Mouse (Mus musculus): Measurements from ENCODE around the gene Naxd.
"Not testable (repeated sequence)": the region's sequence is repeated elsewhere in the genome, so short reads cannot be mapped to it uniquely, and the experiment has no call there.

Naxd gene

DNA sequence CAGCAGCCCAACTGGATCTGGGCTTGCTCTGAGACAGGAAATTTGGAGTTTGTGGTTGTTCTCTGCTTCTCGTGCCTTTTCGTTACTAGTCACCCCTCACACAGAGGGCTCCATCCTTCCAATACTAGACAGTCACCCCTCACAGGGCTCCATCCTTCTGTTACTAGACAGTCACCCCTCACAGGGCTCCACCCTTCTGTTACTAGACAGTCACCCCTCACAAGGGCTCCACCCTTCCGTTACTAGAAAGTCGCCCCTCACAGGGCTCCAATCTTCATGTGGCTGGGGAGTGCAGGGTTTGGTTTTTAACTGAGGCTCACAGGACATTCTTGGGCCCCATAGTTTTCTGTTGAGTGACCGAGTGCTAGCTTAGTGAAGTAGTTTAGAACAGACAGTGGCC is 15.9 kb downstream of the Naxd start:
- no peak for DNase-seq (ENCODE audit: low read depth)

DNA sequence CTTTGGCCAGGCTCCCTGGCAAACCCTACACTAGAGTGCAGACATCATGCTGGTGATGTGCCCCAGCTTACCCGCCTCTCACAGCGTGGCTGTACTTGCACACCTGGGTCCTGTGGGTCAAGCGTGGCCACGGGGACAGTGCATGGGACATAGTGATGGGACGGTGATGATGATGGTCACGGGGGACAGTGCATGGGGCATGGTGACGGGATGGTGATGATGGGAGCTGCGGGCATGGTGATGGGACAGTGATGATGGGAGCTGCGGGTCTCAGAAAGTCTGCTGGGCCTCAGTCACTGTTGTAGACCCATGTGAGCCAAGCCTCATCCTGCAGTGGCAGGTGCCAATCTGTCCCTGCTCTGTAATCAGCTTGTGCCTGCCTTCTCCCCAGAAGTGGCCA is 19.0 kb downstream of the Naxd start:
- no peak for DNase-seq (ENCODE audit: low read depth)

DNA sequence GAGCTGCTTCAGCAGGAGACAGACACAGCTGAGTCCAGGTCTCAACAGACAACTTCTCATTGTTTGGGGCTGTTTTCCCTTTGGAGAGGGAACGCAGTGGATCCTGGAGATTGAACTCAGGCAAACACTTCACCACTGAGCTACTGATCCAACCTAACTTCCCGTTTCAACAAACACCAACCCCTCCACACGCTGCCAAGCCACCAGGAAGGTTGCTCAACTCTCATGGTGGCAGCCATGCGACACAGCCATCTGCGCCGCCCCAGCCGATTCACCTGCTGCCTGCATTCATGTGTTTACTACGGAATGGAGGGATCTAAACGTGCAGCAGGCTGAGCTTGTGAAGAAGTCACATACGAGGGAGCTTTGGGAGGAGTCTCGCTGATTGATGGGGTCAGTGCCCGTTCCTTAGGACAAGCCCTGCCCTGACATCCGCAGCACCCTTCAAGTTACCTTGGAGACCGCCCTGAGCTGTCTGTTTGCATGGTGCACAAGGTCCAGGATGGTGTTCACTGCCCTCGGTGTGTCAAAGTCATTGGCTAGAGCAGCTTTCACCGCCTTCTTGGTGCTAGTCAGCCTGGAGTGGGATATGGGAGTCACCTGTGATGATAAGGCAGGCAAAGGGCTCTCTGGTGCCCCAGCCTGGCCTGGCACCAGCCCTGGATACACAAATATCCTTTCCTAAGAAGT is 20.2 kb downstream of the Naxd start:
- DNase-seq (ENCODE audit: low read depth) = no peak

DNA sequence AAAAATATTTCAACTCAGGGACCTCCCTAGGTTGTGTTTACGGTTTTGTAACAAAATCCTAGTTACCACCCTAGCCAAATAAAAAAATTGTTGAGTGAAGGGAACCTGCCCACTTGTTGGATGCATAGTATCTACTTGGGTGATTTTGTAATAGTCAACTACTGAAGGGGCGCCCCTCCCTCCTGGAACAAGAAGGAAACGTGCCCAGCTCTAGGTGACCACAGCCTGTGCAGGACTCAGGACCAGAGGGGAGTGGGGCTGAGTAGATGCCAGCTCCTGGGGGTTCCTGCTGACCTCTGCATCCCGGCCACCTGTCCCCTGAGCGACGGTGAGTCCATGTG is 20.7 kb downstream of the Naxd start:
- no peak for DNase-seq (ENCODE audit: low read depth)

DNA sequence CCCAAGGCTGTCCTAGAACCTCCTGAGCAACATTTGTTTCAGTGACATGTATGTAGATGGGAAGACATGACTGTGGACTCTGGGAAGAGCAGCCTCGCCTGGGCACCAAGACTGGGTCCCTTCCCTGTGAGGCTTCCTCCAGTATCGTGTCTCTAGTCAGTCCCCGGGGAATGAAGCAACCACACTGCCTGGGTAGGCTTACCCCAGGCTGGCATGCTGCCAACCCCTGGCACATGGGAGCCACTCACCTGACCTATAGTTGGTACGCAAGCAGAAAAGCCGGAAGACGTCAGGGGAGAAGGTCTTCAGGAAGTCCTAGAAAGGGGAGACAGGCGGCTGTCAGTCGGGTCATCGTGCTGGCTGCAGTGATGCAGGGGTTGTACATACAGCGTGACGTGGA is 21.4 kb downstream of the Naxd start:
- DNase-seq (ENCODE audit: low read depth) = no peak

DNA sequence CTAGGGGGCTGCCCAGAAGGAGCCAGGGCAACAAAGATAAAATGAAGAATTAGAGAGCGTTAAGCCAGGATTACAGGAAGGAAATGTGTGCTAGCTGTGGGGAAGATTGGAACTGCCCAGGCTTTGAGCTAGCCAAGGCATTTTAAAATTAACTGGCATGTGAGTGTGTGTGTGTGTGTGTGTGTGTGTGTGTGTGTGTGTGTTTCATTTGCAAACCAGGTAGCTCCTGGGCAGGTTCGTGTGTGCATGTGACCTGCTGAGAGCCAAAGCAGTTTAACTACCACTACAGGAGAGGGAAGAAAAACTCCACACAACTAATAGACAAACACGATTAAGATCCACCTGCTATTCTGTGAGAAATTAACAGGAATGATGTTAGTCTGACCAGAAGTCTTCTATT is 26.0 kb downstream of the Naxd start:
- no peak for DNase-seq (ENCODE audit: low read depth)

DNA sequence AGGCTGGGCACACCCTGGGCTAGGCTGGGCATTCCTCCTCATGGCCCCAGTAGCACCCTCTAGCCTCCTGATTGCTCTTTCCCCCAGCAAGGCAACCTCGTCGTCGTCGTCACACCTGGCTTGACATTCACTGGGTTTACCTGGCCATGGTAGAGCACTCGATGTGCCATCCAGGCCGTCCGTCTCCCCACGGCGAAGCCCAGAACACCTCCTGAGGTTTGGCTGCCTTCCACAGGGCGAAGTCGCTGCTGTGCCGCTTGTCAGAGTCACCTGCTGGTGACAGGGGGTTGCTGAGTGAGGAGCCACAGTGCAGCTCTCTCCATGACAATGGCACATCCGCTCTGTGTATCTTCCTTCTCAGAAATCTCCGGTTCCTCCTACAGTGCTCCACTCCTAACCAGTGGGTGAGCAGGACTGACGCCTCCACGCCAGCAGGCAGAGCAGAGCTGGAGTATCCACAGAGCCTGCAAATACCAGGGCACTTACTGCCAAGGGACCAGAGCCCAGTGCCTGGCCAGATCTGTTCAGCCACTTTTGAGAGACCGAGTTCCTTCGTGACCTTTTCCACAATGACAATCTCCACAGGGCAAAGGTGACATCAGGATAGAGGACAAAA is 33.0 kb downstream of the Naxd start:
- DNase-seq (ENCODE audit: low read depth) = no peak

DNA sequence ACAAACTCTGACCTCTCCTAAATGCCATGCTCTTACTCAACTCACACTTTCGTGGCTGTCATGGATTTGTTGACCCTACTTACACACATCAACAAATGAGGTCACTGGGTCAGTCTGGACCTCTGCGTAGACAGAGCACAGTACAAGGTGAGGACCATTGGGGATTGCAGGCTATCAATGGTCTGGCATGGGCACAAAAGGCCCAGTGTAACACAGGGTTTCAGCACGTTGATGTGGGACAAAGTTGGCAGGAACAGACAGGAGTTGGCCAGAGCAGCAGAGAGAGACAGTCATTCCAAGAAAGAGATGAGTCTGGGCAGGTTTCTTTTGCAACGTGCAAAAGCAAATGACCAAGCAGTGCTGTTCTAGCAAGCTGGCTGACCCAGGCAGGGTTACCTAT is 33.5 kb downstream of the Naxd start:
- DNase-seq (ENCODE audit: low read depth) = no peak

DNA sequence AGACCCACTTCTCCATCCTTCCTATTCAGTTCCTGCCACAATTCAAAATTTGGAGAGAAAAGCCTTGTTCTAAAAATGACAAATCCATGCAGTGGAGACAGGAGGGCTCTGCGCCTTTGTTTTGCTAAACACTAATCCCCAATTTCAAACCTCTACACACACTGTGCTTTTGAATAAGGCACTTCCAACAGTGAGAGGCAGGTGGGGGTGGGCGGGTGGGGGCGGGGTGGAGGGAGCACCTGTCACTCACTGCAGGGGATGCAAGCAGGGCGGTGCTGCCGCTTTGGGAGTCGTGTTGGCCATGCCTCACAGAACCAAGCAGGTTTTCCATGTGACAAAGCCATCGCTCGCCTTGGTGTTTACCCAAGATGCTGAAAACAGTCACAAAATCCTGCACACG is 37.2 kb downstream of the Naxd start:
- DNase-seq (ENCODE audit: low read depth) = no peak

DNA sequence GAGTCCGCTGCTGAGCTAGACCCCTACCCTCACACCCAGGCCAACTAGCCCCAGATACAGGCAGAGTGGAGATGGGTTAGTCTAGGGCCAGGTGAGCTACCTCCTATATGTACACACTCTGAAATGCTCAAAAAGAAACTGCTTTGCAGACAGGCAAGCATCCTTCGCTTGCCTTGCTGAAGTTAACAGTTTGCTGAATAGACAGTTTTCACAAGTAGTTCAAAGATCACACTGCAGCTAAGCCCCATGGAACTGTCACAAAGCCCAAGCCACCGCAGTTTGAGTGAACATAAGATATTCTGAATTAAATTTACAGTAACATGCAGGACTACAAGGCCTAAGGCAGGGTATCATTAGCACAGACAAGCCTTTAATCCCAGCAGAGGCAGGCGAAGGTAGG is 41.7 kb downstream of the Naxd start:
- no peak for DNase-seq (ENCODE audit: low read depth)

DNA sequence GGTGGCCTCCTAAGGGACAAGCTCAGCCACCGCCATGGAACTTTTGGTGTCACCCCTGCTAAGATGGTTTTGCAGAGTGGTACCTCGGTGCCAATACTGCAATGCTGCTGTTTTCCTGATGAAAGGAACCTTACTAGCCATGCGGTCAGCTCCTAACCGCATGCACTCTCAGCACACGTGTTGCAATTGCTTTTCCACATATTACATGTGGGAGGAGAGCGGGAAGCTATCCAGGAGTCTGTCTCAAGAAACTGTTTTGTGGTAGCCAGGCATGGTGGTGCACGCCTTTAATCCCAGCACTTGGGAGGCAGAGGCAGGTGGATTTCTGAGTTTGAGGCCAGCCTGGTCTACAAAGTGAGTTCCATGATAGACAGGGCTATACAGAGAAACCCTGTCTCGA is 42.9 kb downstream of the Naxd start:
- DNase-seq (ENCODE audit: low read depth) = no peak

DNA sequence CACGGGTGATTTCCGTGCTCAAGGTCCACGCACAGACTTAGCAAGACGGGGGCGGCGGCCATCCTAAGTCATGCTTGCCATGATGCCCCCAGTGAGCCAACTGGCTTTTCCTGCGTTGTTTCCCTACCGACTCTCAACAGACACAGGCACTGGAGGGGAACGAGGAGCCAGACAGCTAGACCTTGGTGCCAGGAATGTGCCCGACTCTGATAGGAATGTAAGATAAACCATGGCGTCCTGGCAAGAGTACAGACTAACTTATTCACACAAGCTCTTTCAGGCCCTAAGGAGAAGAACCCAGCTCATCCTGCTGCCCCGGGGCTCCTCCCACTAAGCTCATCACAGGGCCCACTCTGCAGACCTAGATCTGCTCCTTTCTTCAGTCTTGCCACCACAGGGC is 44.7 kb downstream of the Naxd start:
- no peak for DNase-seq (ENCODE audit: low read depth)

DNA sequence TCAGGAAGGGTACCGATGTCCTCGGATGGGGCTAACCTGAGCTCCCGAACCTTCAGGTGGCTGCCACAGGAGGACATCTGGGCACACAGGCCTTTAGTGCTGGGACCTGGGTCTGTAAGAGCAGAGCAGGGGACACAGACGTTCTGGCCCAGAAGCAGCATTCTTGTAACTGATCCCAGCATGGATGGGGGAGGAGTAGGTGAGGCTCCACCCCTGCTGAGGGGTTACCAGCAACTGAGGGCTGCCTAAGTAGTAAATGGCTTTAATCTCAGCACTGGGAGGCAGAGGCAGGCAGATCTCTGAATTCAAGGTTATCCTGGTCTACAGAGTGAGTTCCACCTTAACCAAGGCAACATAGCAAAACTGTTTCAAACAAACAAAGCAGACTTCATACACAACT is 45.6 kb downstream of the Naxd start:
- no peak for DNase-seq (ENCODE audit: low read depth)

DNA sequence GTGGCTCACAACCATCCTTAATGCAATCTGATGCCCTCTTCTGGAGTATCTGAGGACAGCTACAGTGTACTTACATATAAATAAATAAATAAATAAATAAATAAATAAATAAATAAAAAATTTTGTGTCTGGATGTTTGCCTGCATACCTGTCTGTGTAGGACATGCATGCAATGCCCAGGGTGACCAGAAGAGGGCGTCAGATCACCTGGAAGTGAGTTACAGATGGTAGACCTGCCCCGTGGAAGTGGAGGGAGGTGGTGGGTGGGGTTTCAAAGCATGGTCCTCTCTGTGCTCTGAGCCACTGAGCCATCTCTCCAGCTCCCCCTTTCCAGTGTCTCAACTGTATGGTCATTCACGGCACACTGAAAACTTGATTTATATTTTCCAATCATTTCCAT is 47.1 kb downstream of the Naxd start:
- no peak for DNase-seq (ENCODE audit: low read depth)

DNA sequence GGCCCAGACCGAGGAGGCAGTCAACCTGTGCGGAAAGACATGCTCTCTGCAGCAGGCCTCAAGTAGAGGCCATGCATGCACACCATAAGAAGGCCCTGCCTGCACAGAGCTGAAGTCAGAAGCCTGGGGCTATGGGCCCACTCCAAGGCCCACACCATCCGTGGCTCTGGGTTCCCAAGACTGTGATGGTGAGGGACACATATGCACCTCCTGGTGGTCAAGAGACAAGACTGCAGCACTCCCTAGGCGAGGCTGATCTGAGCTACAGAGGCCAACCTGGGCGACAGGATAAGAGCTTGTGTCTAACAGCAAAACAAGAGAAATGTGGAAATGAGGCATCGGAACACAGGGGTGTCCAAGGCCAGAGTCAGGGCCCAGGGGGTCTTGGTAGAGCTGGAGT is 49.8 kb downstream of the Naxd start:
- DNase-seq (ENCODE audit: low read depth) = no peak

DNA sequence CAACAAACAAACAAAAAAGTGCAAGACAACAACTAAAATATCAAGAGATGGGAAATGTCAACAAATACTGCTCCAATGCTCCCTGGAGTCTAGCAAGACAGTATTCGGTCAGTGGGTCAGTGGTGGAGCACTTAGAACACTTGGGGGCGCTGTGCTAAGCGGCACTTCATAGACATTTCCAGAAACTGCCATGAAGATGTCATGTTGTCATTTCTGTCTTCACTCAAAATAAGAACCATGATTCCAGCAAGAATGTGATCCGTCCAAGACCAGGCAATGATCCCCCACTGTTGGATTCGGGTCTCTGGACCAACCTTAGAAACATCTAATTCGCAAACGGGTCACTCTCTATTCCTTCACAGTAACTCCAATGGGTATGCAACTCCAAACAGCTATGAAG is 52.4 kb downstream of the Naxd start:
- peak; percentile 76 for DNase-seq (ENCODE audit: low read depth)

DNA sequence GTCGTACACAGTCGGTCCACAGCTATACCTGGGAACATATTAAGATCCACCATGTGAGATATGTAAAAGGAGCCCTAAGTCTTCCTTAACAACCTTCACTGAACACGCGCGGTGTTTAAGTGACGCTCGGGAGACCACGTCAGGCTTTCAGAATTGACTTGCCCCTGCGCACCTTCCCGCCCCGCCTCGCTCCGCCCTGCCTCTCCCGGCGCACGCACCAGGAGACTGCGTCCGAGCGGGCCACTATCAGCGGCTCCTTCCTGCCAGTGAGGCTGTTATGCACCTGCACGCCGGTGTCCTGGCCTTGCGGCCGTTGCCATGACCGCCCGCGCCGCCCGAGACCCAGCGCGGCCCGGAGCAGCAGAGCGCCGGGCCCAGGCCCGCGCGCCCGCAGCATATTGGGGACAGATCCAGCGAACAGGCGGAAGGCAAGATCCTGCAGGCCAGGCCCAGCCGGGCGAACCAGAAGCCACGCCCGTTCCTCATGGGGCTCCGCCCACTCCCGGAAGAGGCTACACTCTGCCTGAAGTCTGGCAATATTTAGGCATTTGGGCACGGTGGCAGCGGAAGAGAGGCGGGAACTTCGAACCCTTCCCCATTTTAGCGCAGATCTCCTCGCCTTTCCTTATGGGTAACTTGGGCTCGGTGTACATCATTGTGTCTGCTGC is 53.1 kb downstream of the Naxd start, which contains the start of gene Cars2:
TSS of gene Cars2 (minus strand) at position 503 of the 668 bp plus-strand sequence.
- DNase-seq (ENCODE audit: low read depth) = peak; percentile 82

DNA sequence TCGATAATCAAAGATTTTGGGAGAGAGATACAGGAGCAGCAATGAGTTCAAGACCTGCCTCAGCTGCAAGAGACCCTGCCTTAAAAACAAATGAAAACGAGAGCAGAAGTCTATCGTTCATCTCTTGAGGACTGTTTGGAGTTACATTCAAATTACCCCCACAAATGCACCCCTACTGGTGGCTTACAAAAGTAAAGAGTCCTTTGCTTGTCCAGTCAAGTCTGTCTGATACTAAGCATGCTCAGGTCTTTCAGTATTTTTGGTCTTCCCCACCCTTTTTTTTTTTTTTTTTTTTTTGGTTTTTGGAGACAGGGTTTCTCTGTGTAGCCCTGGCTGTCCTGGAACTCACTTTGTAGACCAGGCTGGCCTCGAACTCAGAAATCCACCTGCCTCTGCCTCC is 54.2 kb downstream of the Naxd start:
- not testable (repeated sequence) for DNase-seq (ENCODE audit: low read depth)

DNA sequence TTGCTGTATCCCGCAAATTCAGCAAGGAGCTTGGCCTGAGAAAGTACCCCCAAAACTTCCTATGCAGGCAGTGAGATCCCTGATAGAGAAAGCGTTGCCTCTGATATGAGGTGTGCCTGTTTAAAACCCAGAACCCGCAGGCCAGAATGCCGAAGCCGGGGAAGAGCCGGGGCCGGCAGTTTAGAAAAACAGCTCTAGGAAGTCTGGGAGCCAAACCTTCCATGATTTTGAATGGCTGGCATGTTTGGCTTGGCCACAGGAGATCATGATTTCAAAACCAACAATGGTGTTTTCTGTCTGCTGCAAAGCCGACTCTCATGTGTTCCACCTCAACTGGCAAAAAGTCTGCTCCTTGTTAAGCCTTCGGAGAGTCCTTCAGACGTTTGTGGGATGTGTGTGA is 55.1 kb downstream of the Naxd start:
- no peak for DNase-seq (ENCODE audit: low read depth)

DNA sequence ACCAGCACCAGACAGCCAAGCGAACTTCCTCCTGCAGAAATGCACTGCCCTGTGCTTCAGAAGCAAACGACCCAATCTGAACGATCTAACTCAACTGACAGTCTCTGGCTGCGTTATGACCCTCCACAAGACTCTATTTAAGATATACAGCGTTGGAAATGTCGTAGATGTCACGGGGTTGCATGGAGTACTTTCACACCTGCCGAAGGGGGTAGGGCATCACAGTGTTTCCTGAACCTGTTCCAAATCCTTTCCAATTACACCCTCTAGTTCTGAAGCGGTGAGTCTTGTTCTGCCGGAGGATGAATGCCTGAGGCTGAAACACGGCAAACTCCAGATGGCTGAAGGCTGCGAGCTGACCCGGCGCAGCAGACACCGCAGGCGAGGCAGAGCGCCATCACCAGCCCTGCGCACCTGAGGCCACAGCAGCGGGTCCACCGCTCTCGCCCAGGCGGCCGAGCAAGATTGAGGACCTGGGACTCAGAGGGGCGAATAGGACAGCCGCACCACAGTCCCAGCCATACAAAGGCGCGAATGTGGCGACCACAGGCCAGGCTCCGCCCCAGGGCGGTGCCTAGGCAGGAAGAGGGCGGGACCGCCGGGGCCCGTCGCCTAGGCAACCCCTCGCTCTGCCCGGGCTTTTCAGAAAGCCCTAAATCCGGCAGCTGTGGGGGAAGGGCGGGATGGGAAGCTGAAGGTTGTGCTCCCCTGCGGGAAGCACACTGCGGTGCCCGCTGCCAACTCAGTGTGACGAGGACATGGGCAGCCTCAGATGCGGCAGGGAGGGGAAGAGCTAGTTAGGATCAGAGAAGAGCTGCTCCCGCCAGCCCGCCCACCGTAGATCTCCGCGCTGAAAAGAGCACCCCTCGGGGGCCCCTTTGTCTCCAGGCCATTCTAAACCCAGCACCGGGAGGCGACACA is 57.8 kb downstream of the Naxd start, which contains the start of gene Ing1:
TSS of gene Ing1 (plus strand) at position 773 of the 921 bp plus-strand sequence.
- peak; percentile 89 for DNase-seq (ENCODE audit: low read depth)

DNA sequence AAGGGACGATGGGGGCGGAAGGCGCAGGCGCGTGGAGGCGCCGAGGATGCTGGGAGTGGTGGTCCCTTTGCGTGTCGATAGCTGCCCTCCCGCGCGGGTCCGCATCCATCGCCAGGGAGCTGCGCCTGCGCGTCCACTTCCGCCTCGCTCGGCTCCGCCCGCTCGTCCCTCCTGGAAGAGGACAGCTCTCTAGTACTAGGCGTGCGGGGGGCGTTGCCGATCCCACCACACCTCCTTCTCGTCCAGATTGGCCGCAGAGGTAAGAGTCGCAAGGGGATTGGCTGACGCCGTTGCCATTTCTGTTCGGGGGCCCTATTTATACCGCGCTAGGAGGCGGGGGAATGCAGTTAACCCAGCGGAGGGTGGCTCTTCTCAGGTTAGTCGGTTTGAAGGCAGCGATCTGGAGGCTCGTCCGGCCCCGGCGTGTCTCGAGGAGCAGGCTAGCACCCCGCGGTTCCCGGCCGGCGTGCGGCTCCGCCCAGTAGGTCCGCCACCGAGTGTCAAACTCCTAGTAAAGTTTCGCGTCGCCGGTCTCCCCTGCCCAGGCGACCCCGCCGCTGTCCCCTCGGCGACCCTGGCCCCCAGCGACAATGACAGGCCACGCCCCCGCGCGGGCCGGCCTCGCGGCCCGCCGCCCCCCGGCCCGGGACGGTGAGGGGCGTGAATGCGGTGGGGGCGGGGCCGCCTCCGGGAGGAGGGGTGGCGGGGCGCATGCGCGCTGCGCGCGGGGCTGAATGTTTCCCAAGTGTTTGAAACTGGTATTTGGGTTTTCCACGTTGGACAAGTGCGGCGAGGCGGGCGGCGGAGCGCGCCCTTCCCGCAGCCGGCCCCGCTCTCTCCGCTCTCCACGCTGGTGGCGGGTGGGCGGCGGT is 58.6 kb downstream of the Naxd start:
- peak; percentile 99 for DNase-seq (ENCODE audit: low read depth)
